Mouse (Mus musculus): ENCODE data around the gene Olfr796. TPM values are rescaled to one million over a fixed set of nuclear protein-coding genes. Genes with fewer than 3 reads are reported as not detected.

The Olfr796 gene
- polyA plus RNA-seq, 1 experiment: not detected

DNA sequence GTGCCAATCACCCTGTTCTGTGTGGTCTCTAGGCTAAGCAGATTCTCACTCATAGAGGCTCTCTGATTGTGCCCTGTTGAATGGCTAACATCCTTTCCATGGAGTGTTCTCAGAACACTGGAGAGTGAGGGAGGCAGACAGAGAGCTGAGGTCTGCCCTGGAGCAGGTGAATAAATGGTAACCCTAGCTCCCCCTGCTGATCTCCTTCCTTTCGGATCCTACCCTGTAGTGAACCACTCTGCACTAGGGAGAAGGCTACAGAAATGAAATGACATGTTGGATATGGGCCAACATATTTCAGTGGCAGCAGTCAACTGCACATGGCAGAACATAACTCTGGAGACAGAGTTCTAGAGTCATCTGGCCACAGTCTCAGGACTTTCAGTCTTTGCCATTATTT is 9.4 kb upstream of the Olfr796 start:
- H3K4me1 ChIP-seq (ENCODE audit: control insufficient read depth, insufficient read depth, low read length): no peaks in the 10 kb centered on the region
- H3K4me3 ChIP-seq (ENCODE audit: low read depth, low read length): no peak overlapping the region

DNA sequence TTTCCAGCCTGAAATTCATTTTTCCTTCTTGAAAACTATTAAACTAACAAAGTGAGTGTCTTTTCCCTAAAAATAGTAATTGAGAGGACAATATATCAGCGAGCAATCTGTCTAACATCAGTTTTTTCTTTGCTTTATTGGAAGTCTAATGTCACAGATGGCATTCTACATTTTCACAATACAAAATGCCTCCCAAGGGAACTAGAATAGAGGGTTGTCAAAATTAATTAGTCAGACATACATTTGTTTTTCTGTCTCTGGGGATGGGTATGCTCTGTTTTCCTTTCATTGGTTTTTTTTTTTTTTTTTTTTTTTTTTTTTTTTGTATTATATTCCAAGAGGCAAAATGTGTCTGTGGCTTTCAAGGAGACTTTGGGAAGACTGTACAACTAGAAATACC is 35.3 kb downstream of the Olfr796 start:
- Histone ChIP-seq H3K4me1 (ENCODE audit: control insufficient read depth, insufficient read depth, low read length) (no peaks in the 10 kb centered on the region), H3K27me3 (ENCODE audit: control insufficient read depth, insufficient read depth, low read length, poor library complexity, severe bottlenecking) (no peaks in the 10 kb centered on the region), H3K4me3 (ENCODE audit: low read depth, low read length) (no peak overlapping the region), H3K9me3 (replicated peaks; ENCODE audit: control insufficient read depth, insufficient read depth, low read length, poor library complexity, severe bottlenecking) (no peaks in the 10 kb centered on the region), H3K36me3 (ENCODE audit: control insufficient read depth, insufficient read depth, low read length, poor library complexity, severe bottlenecking) (no peaks in the 10 kb centered on the region), H3K9ac (ENCODE audit: low read depth, poor library complexity, severe bottlenecking) (no peak overlapping the region), H3K27ac (ENCODE audit: insufficient read depth, low read length) (no peak overlapping the region)
- TF ChIP-seq EP300 (IDR thresholded peaks at IDR 0.05; ENCODE audit: insufficient read depth, low read depth, low read length) (no peak), POLR2A (IDR thresholded peaks at IDR 0.05; ENCODE audit: insufficient read depth, low read length) (no peak), CTCF (IDR thresholded peaks at IDR 0.05; ENCODE audit: low read depth, low read length) (no peak)

More for the DNA sequence above, 9.4 kb upstream of the Olfr796 start:
- Histone ChIP-seq H3K27ac (ENCODE audit: insufficient read depth, low read length) (no peak overlapping the region), H3K36me3 (ENCODE audit: control insufficient read depth, insufficient read depth, low read length, poor library complexity, severe bottlenecking) (no peaks in the 10 kb centered on the region), H3K27me3 (ENCODE audit: control insufficient read depth, insufficient read depth, low read length, poor library complexity, severe bottlenecking) (no peaks in the 10 kb centered on the region), H3K9me3 (replicated peaks; ENCODE audit: control insufficient read depth, insufficient read depth, low read length, poor library complexity, severe bottlenecking) (no peaks in the 10 kb centered on the region), H3K9ac (ENCODE audit: low read depth, poor library complexity, severe bottlenecking) (no peak overlapping the region)
- TF ChIP-seq CTCF (IDR thresholded peaks at IDR 0.05; ENCODE audit: low read depth, low read length) (peak; percentile 18), POLR2A (IDR thresholded peaks at IDR 0.05; ENCODE audit: insufficient read depth, low read length) (no peak)

DNA sequence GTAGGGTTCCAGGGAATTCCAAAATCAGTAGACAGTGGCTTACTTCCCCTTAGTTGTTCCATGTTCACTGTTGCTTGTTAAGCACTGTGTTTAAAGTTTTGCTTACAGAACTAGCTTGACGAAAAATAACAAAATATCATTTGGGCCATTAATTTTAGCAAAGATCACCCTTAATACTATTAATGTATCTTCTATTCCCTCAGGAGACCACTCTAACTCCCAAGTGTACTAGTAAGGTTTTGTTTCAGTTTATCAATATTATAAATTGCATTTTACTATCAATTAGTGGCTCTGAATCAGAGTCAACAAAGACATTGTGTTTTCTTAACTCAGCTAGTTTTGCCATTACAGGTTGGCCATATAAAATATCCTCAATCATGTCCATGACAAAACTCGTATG is 45.0 kb downstream of the Olfr796 start, which contains the start of gene Olfr794:
Gene Olfr794, plus strand, starts transcription at position 301 of the 400 bp plus-strand sequence.
- no peaks in the 10 kb centered on the region for H3K36me3 ChIP-seq (ENCODE audit: control insufficient read depth, insufficient read depth, low read length, poor library complexity, severe bottlenecking)
- no peaks in the 10 kb centered on the region for H3K27me3 ChIP-seq (ENCODE audit: control insufficient read depth, insufficient read depth, low read length, poor library complexity, severe bottlenecking)
- no peak within 1 kb of the TSS for H3K9ac ChIP-seq (ENCODE audit: low read depth, poor library complexity, severe bottlenecking)
- TF ChIP-seq POLR2A (IDR thresholded peaks at IDR 0.05; ENCODE audit: insufficient read depth, low read length) (no peak), CTCF (IDR thresholded peaks at IDR 0.05; ENCODE audit: low read depth, low read length) (no peak), EP300 (IDR thresholded peaks at IDR 0.05; ENCODE audit: insufficient read depth, low read depth, low read length) (no peak)
- no peak within 1 kb of the TSS for H3K27ac ChIP-seq (ENCODE audit: insufficient read depth, low read length)
- H3K4me1 ChIP-seq (ENCODE audit: control insufficient read depth, insufficient read depth, low read length): no peaks in the 10 kb centered on the region
- H3K9me3 ChIP-seq (replicated peaks; ENCODE audit: control insufficient read depth, insufficient read depth, low read length, poor library complexity, severe bottlenecking): no peaks in the 10 kb centered on the region
- H3K4me3 ChIP-seq (ENCODE audit: low read depth, low read length): no peak within 1 kb of the TSS

Other genes starting within 250 kb of the Olfr796 start
- not detected in 2 replicates for gene Olfr784, start 228.5 kb downstream of the Olfr796 start, polyA plus RNA-seq (2011; ENCODE audit: insufficient read depth, insufficient read length, low read depth, missing spikeins)
- gene Olfr785, start 207.1 kb downstream of the Olfr796 start, polyA plus RNA-seq (2011; ENCODE audit: insufficient read depth, insufficient read length, low read depth, missing spikeins): not detected in 2 replicates
- gene Olfr786, start 185.3 kb downstream of the Olfr796 start, polyA plus RNA-seq (2011; ENCODE audit: insufficient read depth, insufficient read length, low read depth, missing spikeins): not detected in 2 replicates
- 0.14 TPM in 1 of 2 replicates, not detected in the other for gene Olfr787, start 150.7 kb downstream of the Olfr796 start, polyA plus RNA-seq (2011; ENCODE audit: insufficient read depth, insufficient read length, low read depth, missing spikeins)
- not detected in 2 replicates for gene Olfr788, start 141.6 kb downstream of the Olfr796 start, polyA plus RNA-seq (2011; ENCODE audit: insufficient read depth, insufficient read length, low read depth, missing spikeins)
- gene Olfr789, start 127.8 kb downstream of the Olfr796 start, polyA plus RNA-seq (2011; ENCODE audit: insufficient read depth, insufficient read length, low read depth, missing spikeins): not detected in 2 replicates
- not detected in 2 replicates for gene Olfr790, start 114.1 kb downstream of the Olfr796 start, polyA plus RNA-seq (2011; ENCODE audit: insufficient read depth, insufficient read length, low read depth, missing spikeins)
- not detected in 2 replicates for gene Olfr791, start 90.8 kb downstream of the Olfr796 start, polyA plus RNA-seq (2011; ENCODE audit: insufficient read depth, insufficient read length, low read depth, missing spikeins)
- gene Olfr792, start 73.4 kb downstream of the Olfr796 start, polyA plus RNA-seq (2011; ENCODE audit: insufficient read depth, insufficient read length, low read depth, missing spikeins): not detected in 2 replicates
- 0.29 TPM in 1 of 2 replicates, not detected in the other for gene Olfr794, start 44.9 kb downstream of the Olfr796 start, polyA plus RNA-seq (2011; ENCODE audit: insufficient read depth, insufficient read length, low read depth, missing spikeins)
- gene Olfr798, start 15.4 kb upstream of the Olfr796 start, polyA plus RNA-seq (2011; ENCODE audit: insufficient read depth, insufficient read length, low read depth, missing spikeins): not detected in 2 replicates
- not detected in 2 replicates for gene Olfr799, start 24.9 kb upstream of the Olfr796 start, polyA plus RNA-seq (2011; ENCODE audit: insufficient read depth, insufficient read length, low read depth, missing spikeins)
- not detected in 2 replicates for gene Olfr800, start 45.1 kb upstream of the Olfr796 start, polyA plus RNA-seq (2011; ENCODE audit: insufficient read depth, insufficient read length, low read depth, missing spikeins)
- gene Olfr801, start 61.3 kb upstream of the Olfr796 start, polyA plus RNA-seq (2011; ENCODE audit: insufficient read depth, insufficient read length, low read depth, missing spikeins): not detected in 2 replicates
- gene Olfr802, start 75.6 kb upstream of the Olfr796 start, polyA plus RNA-seq (2011; ENCODE audit: insufficient read depth, insufficient read length, low read depth, missing spikeins): not detected in 2 replicates
- gene Olfr803, start 81.7 kb upstream of the Olfr796 start, polyA plus RNA-seq (2011; ENCODE audit: insufficient read depth, insufficient read length, low read depth, missing spikeins): not detected in 2 replicates
- gene Olfr804, start 90.6 kb upstream of the Olfr796 start, polyA plus RNA-seq (2011; ENCODE audit: insufficient read depth, insufficient read length, low read depth, missing spikeins): not detected in 2 replicates
- gene Olfr805, start 116.8 kb upstream of the Olfr796 start, polyA plus RNA-seq (2011; ENCODE audit: insufficient read depth, insufficient read length, low read depth, missing spikeins): not detected in 2 replicates
- not detected in 2 replicates for gene Olfr806, start 129.4 kb upstream of the Olfr796 start, polyA plus RNA-seq (2011; ENCODE audit: insufficient read depth, insufficient read length, low read depth, missing spikeins)
- gene Olfr807, start 145.2 kb upstream of the Olfr796 start, polyA plus RNA-seq (2011; ENCODE audit: insufficient read depth, insufficient read length, low read depth, missing spikeins): not detected in 2 replicates
- gene Olfr808, start 152.9 kb upstream of the Olfr796 start, polyA plus RNA-seq (2011; ENCODE audit: insufficient read depth, insufficient read length, low read depth, missing spikeins): not detected in 2 replicates
- not detected in 2 replicates for gene Olfr809, start 162.1 kb upstream of the Olfr796 start, polyA plus RNA-seq (2011; ENCODE audit: insufficient read depth, insufficient read length, low read depth, missing spikeins)
- gene Olfr810, start 182.3 kb upstream of the Olfr796 start, polyA plus RNA-seq (2011; ENCODE audit: insufficient read depth, insufficient read length, low read depth, missing spikeins): not detected in 2 replicates
- not detected in 2 replicates for gene Olfr811, start 191.8 kb upstream of the Olfr796 start, polyA plus RNA-seq (2011; ENCODE audit: insufficient read depth, insufficient read length, low read depth, missing spikeins)
- gene Olfr812, start 233.5 kb upstream of the Olfr796 start, polyA plus RNA-seq (2011; ENCODE audit: insufficient read depth, insufficient read length, low read depth, missing spikeins): not detected in 2 replicates
- gene Olfr813, start 242.8 kb upstream of the Olfr796 start, polyA plus RNA-seq (2011; ENCODE audit: insufficient read depth, insufficient read length, low read depth, missing spikeins): not detected in 2 replicates